18 mouse cellular contexts compared by ENCODE assay signal in the genomic region with DNA sequence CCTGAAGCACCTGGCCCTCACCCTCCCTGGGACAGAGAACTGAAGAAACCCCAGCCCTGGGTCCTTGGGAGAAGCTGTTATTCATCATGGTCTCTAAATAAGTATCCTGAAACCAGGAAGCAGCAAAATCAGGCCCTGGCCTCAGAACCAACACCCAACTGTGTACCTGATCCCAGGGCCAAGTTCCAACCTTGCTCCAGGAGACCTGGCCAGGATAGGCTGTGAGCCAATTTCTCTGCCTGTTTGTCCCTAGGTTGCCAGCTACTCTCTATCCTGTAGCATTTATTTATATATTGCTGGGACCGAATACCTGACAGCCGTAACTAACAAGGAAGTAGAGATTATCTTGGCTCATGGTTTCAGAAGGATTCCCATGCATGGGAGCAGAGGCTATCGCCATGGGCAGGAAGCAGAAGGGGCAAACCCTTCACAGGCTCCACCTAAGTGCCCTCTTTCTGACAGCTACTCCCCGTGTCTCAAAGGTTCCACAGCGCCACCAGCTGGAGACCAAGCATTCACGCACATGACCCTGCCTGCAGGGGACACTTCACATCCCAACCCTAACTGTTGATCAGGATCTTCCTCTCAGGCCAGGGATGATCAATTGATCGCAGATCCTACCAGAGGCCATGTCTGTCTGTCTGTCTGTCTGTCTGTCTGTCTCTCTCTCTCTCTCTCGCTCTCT. TPM values are rescaled to one million over a fixed set of nuclear protein-coding genes. Genes with fewer than 3 reads are reported as not detected.
DNase-seq lines count a peak whose midpoint lies in the region; ATAC-seq and TF ChIP-seq lines count a peak whose summit lies in the region.
"Had no signal": no experiment of that assay in that cellular context is flagged by ENCODE, and none has a peak within 500 bp of the region (broad histone marks: within the 10 kb centered on the region; RNA-seq: fewer than 3 reads in every experiment).

No protein-coding gene starts in this region.

- no peaks in the 10 kb centered on the region for H3K27me3 ChIP-seq in lung, embryonic 14.5 days (ENCODE audit: insufficient read depth, low read length)
- H3K27me3 ChIP-seq in thymus, adult 2 months (ENCODE audit: control insufficient read depth, insufficient read depth, low read length): no peaks in the 10 kb centered on the region
- H3K27me3 ChIP-seq: lung, embryonic 15.5 days had no signal

- no peaks in the 10 kb centered on the region for H3K9me3 ChIP-seq in lung, embryonic 14.5 days (ENCODE audit: low read depth, low read length)
- H3K9me3 ChIP-seq: embryonic facial prominence, embryonic 13.5 days; heart, embryonic 10.5 days; lung, embryonic 15.5 days had no signal

- no peak overlapping the region for H3K9ac ChIP-seq in lung, embryonic 14.5 days
- H3K9ac ChIP-seq: embryonic facial prominence, embryonic 13.5 days; hindbrain, embryonic 14.5 days; lung, embryonic 15.5 days had no signal

- no peak overlapping the region for H3K4me3 ChIP-seq in lung, embryonic 14.5 days (ENCODE audit: low read depth, low read length)
- no peak overlapping the region for H3K4me3 ChIP-seq in thymus, adult 2 months (ENCODE audit: control insufficient read depth, insufficient read depth, low read length)
- H3K4me3 ChIP-seq: embryonic facial prominence, embryonic 13.5 days; heart, embryonic 10.5 days; lung, embryonic 15.5 days had no signal

- H3K27ac ChIP-seq in lung, embryonic 14.5 days (ENCODE audit: low read depth): no peak overlapping the region
- H3K27ac ChIP-seq in thymus, adult 2 months (ENCODE audit: control insufficient read depth, insufficient read depth, low read length): no peak overlapping the region
- H3K27ac ChIP-seq: embryonic facial prominence, embryonic 13.5 days; heart, embryonic 10.5 days; hindbrain, embryonic 14.5 days; lung, embryonic 15.5 days had no signal

- no peak for ATAC-seq in cerebellum, adult (ENCODE audit: insufficient number of reproducible peaks, low FRiP score, low TSS enrichment)
- ATAC-seq in lung, embryonic 14.5 days (ENCODE audit: insufficient read depth): no peak
- ATAC-seq: midbrain, embryonic 16.5 days had no signal

- WGBS in lung, embryonic 14.5 days: 83% methylated on average over 8 of the region's 8 CpGs
- 89% methylated on average over 8 of the region's 8 CpGs for WGBS in thymus, adult 2 months

- no peaks in the 10 kb centered on the region for H3K36me3 ChIP-seq in lung, embryonic 14.5 days (ENCODE audit: insufficient read depth)
- no peaks in the 10 kb centered on the region for H3K36me3 ChIP-seq in thymus, adult 2 months (ENCODE audit: control insufficient read depth, insufficient read depth, low read length)
- H3K36me3 ChIP-seq: embryonic facial prominence, embryonic 13.5 days; heart, embryonic 10.5 days; lung, embryonic 15.5 days had no signal

- no peak overlapping the region for H3K4me2 ChIP-seq in lung, embryonic 14.5 days
- H3K4me2 ChIP-seq: embryonic facial prominence, embryonic 13.5 days; hindbrain, embryonic 14.5 days; lung, embryonic 15.5 days had no signal

- peak; percentile 91 for DNase-seq in cerebellum, adult 11-12 months
- DNase-seq in lung, embryonic 14.5 days: no peak
- DNase-seq in lung, postnatal 36 days: no peak
- peak; percentile 40 for DNase-seq in ZHBTc4 (ENCODE audit: low read depth, low spot score)
- peak; percentile 86 to 93 for DNase-seq in cerebellum, postnatal 14 days
- no peak for DNase-seq in gastrocnemius, postnatal 4 days (ENCODE audit: low spot score in 2 of 2)
- DNase-seq in thymus, adult 2 months: no peak
- DNase-seq: gastrocnemius, postnatal 25 days; heart, postnatal 14 days; kidney, adult 11 months; kidney, postnatal 4 days had no signal

- TF ChIP-seq CTCF in lung, embryonic 14.5 days (IDR thresholded peaks at IDR 0.05; ENCODE audit: low read depth): 0 out of 2 replicates have a peak, but pooled peaks have one; percentile 2
- TF ChIP-seq CTCF in thymus, adult 2 months (IDR thresholded peaks at IDR 0.05; ENCODE audit: borderline replicate concordance, control insufficient read depth, extremely low read depth, insufficient read depth, low read length, poor library complexity): no peak

- no peaks in the 10 kb centered on the region for H3K4me1 ChIP-seq in lung, embryonic 14.5 days (ENCODE audit: insufficient read depth)
- H3K4me1 ChIP-seq in thymus, adult 2 months (replicated peaks; ENCODE audit: control insufficient read depth, insufficient read depth, low read length): no peaks in the 10 kb centered on the region
- H3K4me1 ChIP-seq: lung, embryonic 15.5 days had no signal

- TF ChIP-seq POLR2A in thymus, adult 2 months (IDR thresholded peaks at IDR 0.05; ENCODE audit: control insufficient read depth, extremely low read depth, insufficient read depth, low read length, poor library complexity): no peak

RNA-seq across cellular contexts. Expression of gene Rbfox3, which starts 31.8 kb away (rescaled TPM):
- polyA plus RNA-seq in lung, embryonic 14.5 days (2014; fragmentation: Nextera tagmentation; extraction: Ambion mirVana): 0.13 and 0.19 TPM in 2 replicates
- total RNA-seq in gastrocnemius, postnatal 4 days (2021): under 1 TPM; 0.10 to 0.31 TPM
- 0.32 and 0.50 TPM in 2 replicates for polyA plus RNA-seq in thymus, adult 2 months (2012; rRNA removed)
- total RNA-seq: megakaryocyte progenitor cell, adult 5-6 weeks had no signal

Comparison
In these comparisons a context has a peak if more than half of its experiments do, and no peak if none do; other contexts are left out.
1. DNase-seq: peak in cerebellum, adult 11-12 months (single experiment), ZHBTc4 (single experiment) and cerebellum, postnatal 14 days (2 of 2); none in lung, embryonic 14.5 days (single experiment), lung, postnatal 36 days (single experiment), gastrocnemius, postnatal 4 days (0 of 2) and thymus, adult 2 months (single experiment).